Mouse (Mus musculus) cortical plate, adult 2 months (tissue): ENCODE results near the gene Sall1.

Source experiments
- CTCF ChIP-seq: fragments of 200-500 bp; IDR thresholded peaks from 2 replicates; pipeline ENCODE4 v1.5.1; 2011; ENCODE audit warnings: mild to moderate bottlenecking, control low read depth, low read length; ENCODE audit not compliant: insufficient read depth; ENCODE audit errors: extremely low read depth
- POLR2A ChIP-seq: fragments of 200-500 bp; IDR thresholded peaks from 2 replicates; pipeline ENCODE4 v1.6.1; 2011; ENCODE audit warnings: mild to moderate bottlenecking, low read length, control low read depth; ENCODE audit not compliant: insufficient read depth; ENCODE audit errors: extremely low read depth

DNA sequence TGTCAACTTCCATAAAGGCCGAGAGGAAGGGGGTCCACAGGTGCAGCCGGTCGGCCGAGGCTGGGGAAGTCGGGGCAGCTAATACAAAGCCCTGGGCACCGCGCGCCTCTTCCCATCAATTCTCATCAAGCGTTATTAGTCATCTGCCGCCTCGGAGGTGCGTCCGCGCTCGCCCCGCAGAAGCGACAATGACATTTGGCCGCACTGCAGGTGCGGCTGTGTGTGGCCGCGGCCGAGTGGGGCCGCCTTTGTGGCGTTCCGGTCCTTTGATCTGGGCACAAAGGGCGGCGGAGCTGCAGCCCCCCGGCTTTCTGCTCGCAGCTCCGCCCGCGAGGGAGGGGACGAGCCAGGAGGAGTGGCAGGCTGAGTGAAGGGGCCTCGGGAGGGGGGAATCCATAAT lies 37.5 kb downstream of the Sall1 start:
- TF ChIP-seq CTCF (no peak), POLR2A (no peak)
